In the genomic region with DNA sequence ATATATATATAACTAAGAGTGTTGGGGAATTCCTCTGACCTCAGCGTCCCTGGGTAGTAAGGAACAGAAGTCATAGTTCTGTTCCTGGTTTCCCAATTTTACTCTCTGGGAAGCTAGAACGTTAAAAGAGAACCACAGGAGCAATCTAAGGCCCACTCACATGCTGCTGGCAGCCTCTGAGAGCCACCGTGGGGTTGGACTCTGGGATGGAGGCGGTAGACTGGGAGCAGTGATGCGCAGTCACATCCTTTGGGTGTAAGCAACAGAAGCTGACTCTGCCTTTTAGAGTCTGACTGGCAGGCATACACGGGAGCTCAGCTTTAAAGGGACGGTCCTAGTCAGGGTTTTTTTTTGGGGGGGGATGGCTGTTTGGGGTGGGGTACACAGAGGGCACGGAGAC, we compare ENCODE assay signal across 17 mouse cellular contexts. TPM values are rescaled to one million over a fixed set of nuclear protein-coding genes. Genes with fewer than 3 reads are reported as not detected.
"Had no signal": no experiment of that assay in that cellular context is flagged by ENCODE, and none has a peak within 500 bp of the region (broad histone marks: within the 10 kb centered on the region; RNA-seq: fewer than 3 reads in every experiment).

No protein-coding gene starts in this region.

- DNase-seq: gastrocnemius, adult 2 months; gastrocnemius, postnatal 10 days; gastrocnemius, postnatal 25 days; heart, adult 18-20 months; heart, postnatal 14 days; heart, postnatal 36 days; kidney, adult 11 months; kidney, adult 2 months; kidney, adult 9 months; kidney, postnatal 14 days; kidney, postnatal 36 days; layer of hippocampus, postnatal 36 days had no signal

- ATAC-seq: hindbrain, postnatal 0 days; intestine, embryonic 16.5 days; liver, embryonic 12.5 days had no signal

RNA-seq across cellular contexts. Expression of gene Crtac1, which starts 39.5 kb away (rescaled TPM):
- total RNA-seq: granulocyte monocyte progenitor cell, adult 5-6 weeks; heart, adult 18-20 months; heart, postnatal 36 days; liver, adult 2 months had no signal
